Mouse (Mus musculus) stomach, embryonic 14.5 days (tissue): ENCODE measurements around the gene Slc25a33. TPM values are rescaled to one million over a fixed set of nuclear protein-coding genes. Genes with fewer than 3 reads are reported as not detected.
A peak's percentile ranks its signal among the peaks of the same experiment; 100 is the strongest.

Experiments used
- ATAC-seq: fragments of 200-750 bp; cut with Nextera tagmentation; 2 replicates; pipeline ENCODE4 v1.8.0; 2017; ENCODE audit warnings: low read depth, moderate TSS enrichment; ENCODE audit not compliant: insufficient number of reproducible peaks, insufficient read depth, low FRiP score
- H3K27ac ChIP-seq: fragments of 300-500 bp; sonication (generic); 2 replicates; pipeline ENCODE4 v1.5.1; 2014; ENCODE audit warnings: mild to moderate bottlenecking, low read length, moderate library complexity, mixed read lengths
- H3K27me3 ChIP-seq: fragments of 300-500 bp; sonication (generic); 2 replicates; pipeline ENCODE4 v1.6.1; 2014; ENCODE audit warnings: low read length, control low read depth, mixed read lengths; ENCODE audit not compliant: control insufficient read depth, insufficient read depth
- H3K36me3 ChIP-seq: fragments of 300-500 bp; sonication (generic); 2 replicates; pipeline ENCODE4 v1.6.1; 2014; ENCODE audit warnings: mild to moderate bottlenecking, control low read depth, low read length, moderate library complexity, mixed read lengths; ENCODE audit not compliant: control insufficient read depth, insufficient read depth
- H3K4me1 ChIP-seq: fragments of 300-500 bp; sonication (generic); 2 replicates; pipeline ENCODE4 v1.6.1; 2014; ENCODE audit warnings: low read length, control low read depth, mixed read lengths; ENCODE audit not compliant: control insufficient read depth, insufficient read depth
- H3K4me2 ChIP-seq: fragments of 300-500 bp; sonication (generic); replicated peaks from 2 replicates; pipeline ENCODE4 v1.6.1; 2014; ENCODE audit warnings: low read depth, low read length, control low read depth
- H3K4me3 ChIP-seq: fragments of 300-500 bp; sonication (generic); 2 replicates; pipeline ENCODE4 v1.5.1; 2014; ENCODE audit warnings: low read depth, low read length, control low read depth
- H3K9ac ChIP-seq: fragments of 300-500 bp; sonication (generic); replicated peaks from 2 replicates; pipeline ENCODE4 v1.6.1; 2014; ENCODE audit warnings: low read depth, mild to moderate bottlenecking, control low read depth, low read length, moderate library complexity, mixed read lengths
- H3K9me3 ChIP-seq: fragments of 300-500 bp; sonication (generic); 2 replicates; pipeline ENCODE4 v1.6.1; 2016; ENCODE audit warnings: low read depth, low read length, control low read depth; ENCODE audit not compliant: control insufficient read depth
- WGBS: fragments of 180-500 bp; shearing (Covaris S2); extraction: QIAGEN DNeasy Blood & Tissue Kit; methylation state at CpG from one replicate; pipeline ENCODE4 v1.1.7; 2014; 5-methylcytosine and 5-hydroxymethylcytosine counted together
- polyA plus RNA-seq: library from polyadenylated mRNA; unstranded; fragments of >200 nt; fragmentation: Nextera tagmentation; extraction: Ambion mirVana; gene quantifications from 2 replicates; pipeline ENCODE4 v1.2.1, GENCODE M21; 2014

Gene Slc25a33
- polyA plus RNA-seq, 1 experiment from 2014 or later = 9.4 TPM

- no peaks in the 10 kb centered on the region for H3K9me3 ChIP-seq
- peaks cover 12% of the 10 kb centered on the region for H3K36me3 ChIP-seq
- WGBS = 86% methylated on average over 5 of the region's 5 CpGs
- H3K4me1 ChIP-seq = no peaks in the 10 kb centered on the region
- no peaks in the 10 kb centered on the region for H3K27me3 ChIP-seq
- no peak for ATAC-seq
- no peak overlapping the region for H3K4me2 ChIP-seq
- no peak overlapping the region for H3K4me3 ChIP-seq
- no peak overlapping the region for H3K27ac ChIP-seq
- H3K9ac ChIP-seq = no peak overlapping the region
Measured at GRCm38 (mm10) chr4:149711485-149711884, 62.6 kb downstream of the Slc25a33 start.

DNA sequence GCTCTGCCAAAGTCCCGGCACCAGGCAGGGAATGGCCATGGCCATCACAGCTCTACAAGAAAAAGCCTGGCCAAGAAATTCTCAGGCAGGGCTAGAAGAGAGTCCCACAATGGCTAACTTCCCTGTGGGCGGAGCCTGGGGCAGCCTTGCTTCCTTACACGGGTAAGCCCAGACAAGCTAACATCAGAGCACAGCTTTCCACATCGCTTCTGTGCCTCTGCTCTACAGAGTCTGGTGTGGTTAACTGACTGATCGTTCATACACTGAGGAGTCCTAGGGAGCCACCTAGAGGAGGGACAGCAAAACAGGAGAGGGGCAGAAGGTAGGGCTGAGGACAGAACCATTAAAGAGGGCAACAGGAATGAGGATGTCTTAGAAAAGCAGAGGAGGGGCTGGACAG lies 63.6 kb downstream of the Slc25a33 start:
- H3K9ac ChIP-seq = no peak overlapping the region
- peak; percentile 67 for ATAC-seq
- WGBS = 17% methylated on average over 5 of the region's 5 CpGs
- no peaks in the 10 kb centered on the region for H3K27me3 ChIP-seq
- H3K27ac ChIP-seq = no peak overlapping the region
- no peak overlapping the region for H3K4me2 ChIP-seq
- H3K36me3 ChIP-seq = peaks cover 4% of the 10 kb centered on the region; the same call in 1 of the 2 replicates
- no peaks in the 10 kb centered on the region for H3K9me3 ChIP-seq
- H3K4me3 ChIP-seq = no peak overlapping the region
- H3K4me1 ChIP-seq = no peaks in the 10 kb centered on the region

GRCm38 (mm10) chr4:149705941-149706340 lies 68.1 kb downstream of the Slc25a33 start:
- no peaks in the 10 kb centered on the region for H3K9me3 ChIP-seq
- WGBS = 87% methylated on average over 8 of the region's 8 CpGs

GRCm38 (mm10) chr4:149705298-149705697 lies 68.8 kb downstream of the Slc25a33 start:
- H3K27ac ChIP-seq = no peak overlapping the region
- no peaks in the 10 kb centered on the region for H3K4me1 ChIP-seq
- WGBS = 55% methylated on average over 7 of the region's 7 CpGs
- H3K9me3 ChIP-seq = no peaks in the 10 kb centered on the region
- H3K4me3 ChIP-seq = no peak overlapping the region
- no peaks in the 10 kb centered on the region for H3K27me3 ChIP-seq
- H3K4me2 ChIP-seq = no peak overlapping the region
- no peak for ATAC-seq
- no peak overlapping the region for H3K9ac ChIP-seq
- no peaks in the 10 kb centered on the region for H3K36me3 ChIP-seq

More at GRCm38 (mm10) chr4:149705941-149706340, 68.1 kb downstream of the Slc25a33 start:
- no peak for ATAC-seq
- Histone ChIP-seq H3K4me1 (no peaks in the 10 kb centered on the region), H3K4me3 (no peak overlapping the region), H3K4me2 (no peak overlapping the region), H3K27me3 (no peaks in the 10 kb centered on the region), H3K9ac (no peak overlapping the region), H3K36me3 (no peaks in the 10 kb centered on the region), H3K27ac (no peak overlapping the region)

- Histone ChIP-seq H3K4me2 (no peak within 1 kb of the TSS), H3K27ac (no peak within 1 kb of the TSS), H3K27me3 (0 out of 2 replicates have a peak, but pooled peaks cover 2% of the 10 kb centered on the region), H3K4me1 (0 out of 2 replicates have a peak, but pooled peaks cover 4% of the 10 kb centered on the region), H3K4me3 (no peak within 1 kb of the TSS), H3K9me3 (no peaks in the 10 kb centered on the region), H3K9ac (no peak within 1 kb of the TSS), H3K36me3 (no peaks in the 10 kb centered on the region)
- 74% methylated on average over 19 of the region's 19 CpGs for WGBS
- ATAC-seq = no peak
Measured at GRCm38 (mm10) chr4:149702210-149702979, 71.7 kb downstream of the Slc25a33 start, which contains the start of gene Pik3cd. TSS of gene Pik3cd (minus strand) at chr4:149702571.

GRCm38 (mm10) chr4:149701426-149702209 lies 72.5 kb downstream of the Slc25a33 start:
- H3K9ac ChIP-seq = no peak overlapping the region
- no peak overlapping the region for H3K27ac ChIP-seq
- 0 out of 2 replicates have a peak, but pooled peaks cover 4% of the 10 kb centered on the region for H3K4me1 ChIP-seq
- H3K4me2 ChIP-seq = no peak overlapping the region
- WGBS = 61% methylated on average over 18 of the region's 18 CpGs
- no peak overlapping the region for H3K4me3 ChIP-seq
- no peaks in the 10 kb centered on the region for H3K9me3 ChIP-seq
- ATAC-seq = no peak
- 0 out of 2 replicates have a peak, but pooled peaks cover 4% of the 10 kb centered on the region for H3K27me3 ChIP-seq
- H3K36me3 ChIP-seq = no peaks in the 10 kb centered on the region

- 0 out of 2 replicates have a peak, but pooled peaks cover 4% of the 10 kb centered on the region for H3K27me3 ChIP-seq
- 0 out of 2 replicates have a peak, but pooled peaks cover 4% of the 10 kb centered on the region for H3K4me1 ChIP-seq
- H3K4me2 ChIP-seq = no peak overlapping the region
- WGBS = 83% methylated on average over 4 of the region's 4 CpGs
- no peak overlapping the region for H3K27ac ChIP-seq
- H3K36me3 ChIP-seq = no peaks in the 10 kb centered on the region
- no peaks in the 10 kb centered on the region for H3K9me3 ChIP-seq
- no peak for ATAC-seq
- no peak overlapping the region for H3K4me3 ChIP-seq
- H3K9ac ChIP-seq = no peak overlapping the region
Measured at GRCm38 (mm10) chr4:149699953-149700352, 74.1 kb downstream of the Slc25a33 start.

- Histone ChIP-seq H3K4me3 (peak overlapping the region; percentile 39), H3K9ac (peak overlapping the region; percentile 28; the same call in 1 of the 2 replicates), H3K9me3 (no peaks in the 10 kb centered on the region), H3K27ac (no peak overlapping the region), H3K4me1 (0 out of 2 replicates have a peak, but pooled peaks cover 4% of the 10 kb centered on the region), H3K4me2 (peak overlapping the region; percentile 80), H3K36me3 (no peaks in the 10 kb centered on the region), H3K27me3 (0 out of 2 replicates have a peak, but pooled peaks cover 4% of the 10 kb centered on the region)
- peak; percentile 65; the same call in 1 of the 2 replicates for ATAC-seq
- 2% methylated on average over 35 of the region's 35 CpGs for WGBS
Measured at GRCm38 (mm10) chr4:149698197-149698821, 75.8 kb downstream of the Slc25a33 start.
